Mouse (Mus musculus): Measurements from ENCODE around the gene Spty2d1.

DNA sequence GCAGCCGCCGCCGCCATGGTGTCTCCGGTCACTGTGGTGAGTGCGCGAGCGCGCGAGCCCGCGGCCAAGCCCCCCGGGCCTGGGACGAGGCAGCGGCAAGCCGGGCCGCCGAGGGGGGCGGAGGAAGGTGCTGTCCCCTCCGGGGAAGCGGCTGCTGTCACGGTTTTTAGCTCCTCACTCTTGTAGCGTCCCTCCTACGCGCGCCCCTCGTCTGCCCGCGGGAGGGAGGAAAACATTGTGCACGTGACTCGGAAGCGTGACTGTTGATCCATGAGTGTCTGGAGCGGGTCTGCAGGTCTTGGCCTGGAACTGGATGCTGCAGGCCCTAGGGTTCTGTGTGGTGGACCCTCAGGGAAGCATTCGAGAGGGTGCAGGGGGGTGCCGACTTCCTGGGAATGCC lies 42.6 kb upstream of the Spty2d1 start:
- TF ChIP-seq CTCF (IDR thresholded peaks at IDR 0.05; ENCODE audit: low read depth) (no peak), EP300 (IDR thresholded peaks at IDR 0.05; ENCODE audit: low read depth) (no peak)
